Mouse (Mus musculus) right cerebral cortex, postnatal 25 days (tissue): Measurements from ENCODE around the gene Mok.

Experiments
- DNase-seq: peaks from one replicate; pipeline ENCODE4 v3.0.0; 2022

Mok gene

DNA sequence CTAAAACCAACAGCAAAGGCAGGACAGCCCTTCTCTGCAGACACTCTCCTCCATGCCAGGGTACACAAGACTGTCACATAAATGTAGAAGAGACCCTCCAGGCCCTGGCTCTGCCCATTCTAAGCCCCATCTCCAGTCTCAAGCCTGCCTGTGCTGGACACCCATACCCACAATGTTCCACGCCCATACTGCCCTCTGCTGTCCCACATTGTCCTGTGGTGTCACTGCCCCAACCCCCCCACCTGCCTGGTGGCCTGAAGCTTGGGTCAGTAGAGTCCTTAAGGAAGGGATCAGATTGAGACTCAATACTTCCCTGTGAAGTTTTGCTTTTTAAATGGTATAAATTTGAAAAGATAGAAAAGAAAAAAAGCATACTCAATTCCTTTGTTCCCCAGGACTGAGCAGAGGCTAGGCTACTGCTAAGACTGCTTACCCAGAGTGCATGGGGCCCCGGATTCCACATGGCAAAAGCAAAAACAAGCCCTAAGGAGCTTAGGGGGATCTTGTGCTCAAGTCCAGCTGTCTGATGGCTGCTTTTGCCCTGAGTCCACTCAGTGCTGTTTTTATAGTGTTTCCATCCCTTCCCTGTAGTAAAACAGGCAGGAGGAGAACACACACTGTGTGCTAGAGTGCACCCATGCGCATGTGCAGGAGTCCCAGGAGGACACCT, 34.3 kb downstream of the Mok start:
- no peak for DNase-seq

DNA sequence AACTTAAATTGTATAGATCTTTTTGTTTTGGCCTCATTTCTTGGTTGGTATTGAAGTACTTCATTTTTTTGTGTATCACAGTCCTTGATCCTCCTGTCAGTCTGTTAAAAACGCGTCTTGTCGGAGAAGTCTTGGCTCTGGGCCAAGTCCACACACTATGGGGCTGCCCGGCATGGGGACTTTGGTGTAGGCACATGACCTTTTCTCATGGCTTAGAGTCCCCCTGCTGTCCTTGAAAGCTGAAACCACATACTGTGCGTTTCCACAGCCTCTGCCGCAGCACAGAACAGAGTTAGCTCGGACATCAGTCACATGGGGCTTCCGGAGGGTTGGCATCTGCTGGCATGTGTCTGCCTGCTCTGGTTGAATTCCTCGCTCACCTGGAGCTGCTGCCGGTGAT, 36.5 kb downstream of the Mok start:
- DNase-seq = no peak

DNA sequence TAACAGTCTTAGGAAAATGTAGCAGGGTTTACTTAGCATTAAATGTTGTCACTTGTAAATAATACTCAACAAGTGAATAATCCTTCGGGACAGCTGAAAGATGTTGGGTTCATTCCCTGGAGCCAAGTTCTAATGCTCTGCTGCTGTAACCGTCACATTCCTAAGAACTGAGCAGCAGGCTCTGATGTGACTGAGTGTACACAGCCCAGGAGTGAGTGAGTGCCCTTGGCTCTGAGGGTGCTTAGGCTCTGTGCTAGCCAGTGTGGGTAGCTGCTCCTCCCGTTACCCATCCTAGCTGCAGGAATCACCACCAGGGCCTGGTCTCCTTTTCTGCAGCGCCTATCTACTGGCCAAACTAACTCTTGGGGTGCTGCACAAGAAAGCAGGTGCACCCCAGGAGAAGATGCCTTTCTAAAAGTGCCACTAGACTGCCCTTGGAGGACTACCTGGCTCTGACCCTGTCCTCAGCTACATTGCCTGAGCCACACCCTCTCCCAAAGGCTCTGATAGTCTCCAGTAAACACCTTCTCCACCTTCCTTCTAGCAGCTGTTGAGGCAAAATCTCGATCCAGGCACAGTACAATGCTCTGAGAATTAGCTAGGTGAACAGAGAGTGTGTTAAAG, 38.0 kb downstream of the Mok start:
- DNase-seq = no peak

DNA sequence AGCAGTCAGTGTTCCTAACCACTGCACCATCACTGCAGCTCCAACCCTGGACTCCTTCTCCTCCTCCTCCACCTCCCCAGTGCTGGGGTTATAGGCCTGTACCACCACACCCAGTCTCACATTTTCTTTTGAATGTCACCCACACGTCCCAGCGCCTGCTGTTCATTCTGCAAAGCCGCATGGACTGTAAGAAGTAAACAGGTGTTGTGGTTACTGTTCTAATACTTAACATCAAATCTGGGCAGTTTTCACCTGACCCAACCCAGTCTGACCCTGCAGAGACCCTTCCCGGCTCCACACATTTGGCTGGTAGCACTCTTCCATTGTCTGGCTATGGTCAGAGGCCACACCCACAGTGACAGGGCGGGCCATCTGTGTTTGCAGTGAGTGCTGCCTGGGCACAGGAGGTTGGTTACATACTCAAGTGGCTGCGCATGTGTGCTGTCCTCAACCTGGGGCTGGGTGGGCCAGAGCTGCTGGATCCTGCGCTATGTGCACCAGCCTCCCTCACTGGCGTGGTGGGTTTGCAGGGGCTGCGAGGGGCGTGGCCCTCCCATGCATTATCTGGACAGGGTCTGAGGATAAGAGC, 38.8 kb downstream of the Mok start:
- DNase-seq = no peak

DNA sequence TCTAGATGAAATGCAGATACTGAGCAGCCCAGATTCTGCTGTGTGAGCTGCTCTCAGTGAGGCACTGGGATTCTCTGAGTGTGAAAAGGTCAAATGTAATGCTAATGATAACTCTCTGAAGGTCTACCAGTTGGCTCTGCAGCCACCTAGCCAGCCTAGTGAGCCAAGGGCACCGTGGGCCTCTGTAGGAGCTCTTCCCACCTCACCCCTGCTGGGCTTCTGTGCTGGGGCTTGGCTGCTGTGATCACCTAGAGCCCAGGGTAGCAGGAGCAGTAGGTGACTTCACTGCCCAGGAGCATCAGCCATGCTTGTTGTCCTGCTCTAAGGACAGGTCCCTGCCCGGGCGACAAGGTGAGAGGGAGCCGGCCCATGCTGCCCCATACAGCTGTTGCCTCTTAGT, 41.5 kb downstream of the Mok start:
- no peak for DNase-seq

DNA sequence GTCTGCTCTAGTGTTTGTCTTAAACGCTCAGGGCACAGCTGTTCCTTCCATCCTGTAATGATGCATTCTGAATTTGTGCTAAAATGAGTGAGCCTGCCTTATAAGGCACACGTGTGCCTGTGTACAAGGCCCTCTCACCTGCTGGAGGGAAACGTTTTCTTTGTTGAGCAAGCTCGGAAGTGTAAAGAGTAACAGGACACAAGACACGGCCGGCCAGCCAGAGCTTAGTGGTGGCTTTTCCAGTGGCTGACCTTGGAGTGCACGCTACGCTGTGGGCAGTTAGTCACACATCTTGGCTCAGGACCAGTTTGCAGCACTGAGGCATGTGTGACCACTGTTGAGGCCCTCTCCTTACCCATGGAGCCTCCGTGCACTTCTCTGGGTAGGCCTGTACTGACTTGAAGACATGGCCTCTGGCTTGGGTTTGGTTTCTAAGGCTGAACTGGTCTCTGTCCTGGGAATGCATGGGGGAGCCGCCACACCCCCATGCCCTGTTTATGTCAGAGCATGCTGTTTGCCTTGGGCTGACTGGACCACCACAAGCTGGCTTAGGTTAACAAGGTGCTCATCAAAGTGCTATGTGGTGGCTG, 42.8 kb downstream of the Mok start:
- no peak for DNase-seq

DNA sequence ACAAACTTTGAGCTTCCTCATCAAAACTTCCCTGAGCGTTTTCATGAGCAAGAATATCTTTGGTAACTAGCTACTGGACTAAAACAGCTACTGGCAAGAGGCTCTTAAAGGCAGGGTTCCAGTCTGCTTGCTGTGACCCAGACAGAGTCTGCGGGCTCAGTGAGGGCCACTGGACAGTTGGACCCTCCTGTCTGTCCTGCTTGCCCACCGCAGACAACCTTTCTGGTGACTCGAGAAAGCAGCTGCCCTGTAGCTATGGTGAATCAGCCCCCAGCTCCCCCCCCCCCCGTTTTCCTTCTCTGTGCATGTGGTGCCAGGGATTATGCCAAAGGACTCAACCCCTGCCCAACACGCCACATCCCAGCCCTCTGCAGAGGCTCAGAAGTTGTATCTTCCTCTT, 43.5 kb downstream of the Mok start:
- DNase-seq = no peak

DNA sequence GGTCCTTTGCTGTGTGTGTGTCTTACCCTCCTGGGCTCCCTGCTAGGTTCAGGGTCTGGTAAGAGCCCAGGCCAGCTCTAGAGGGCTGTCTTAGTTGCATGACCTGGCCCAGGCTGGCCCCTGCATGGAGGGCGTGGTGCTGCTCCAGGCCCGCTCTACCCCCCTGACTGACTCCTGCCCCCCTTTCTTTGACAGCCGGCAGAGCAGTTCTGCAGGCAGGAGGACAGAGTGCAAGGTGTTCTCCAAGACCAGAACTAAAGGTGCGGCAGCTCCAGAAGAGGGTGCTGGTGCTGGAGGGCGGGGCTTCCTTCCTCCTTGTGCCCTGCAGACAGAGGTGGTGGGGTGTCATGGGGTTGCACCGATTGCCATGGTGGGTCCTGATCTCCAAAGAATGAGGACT, 44.0 kb downstream of the Mok start:
- no peak for DNase-seq

DNA sequence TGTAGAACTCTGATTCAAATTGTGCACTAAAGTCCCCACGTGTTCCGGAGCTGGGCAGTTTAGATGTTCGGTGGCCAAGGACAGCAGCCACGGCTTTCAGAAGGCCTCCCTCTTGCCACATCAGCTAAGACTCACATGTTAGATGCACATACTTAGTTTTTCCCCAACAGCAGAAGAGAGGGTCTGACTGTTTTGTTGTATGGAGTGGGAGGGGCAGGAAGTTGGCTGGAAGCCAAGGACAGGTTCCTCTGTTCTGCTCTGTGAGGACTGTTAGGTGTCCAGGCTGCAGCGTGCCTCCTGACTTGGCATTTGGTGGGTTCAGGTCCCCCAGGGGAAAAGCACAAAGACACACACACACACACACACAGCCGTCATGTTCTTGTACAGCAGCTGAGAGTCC, 45.7 kb downstream of the Mok start:
- no peak for DNase-seq

DNA sequence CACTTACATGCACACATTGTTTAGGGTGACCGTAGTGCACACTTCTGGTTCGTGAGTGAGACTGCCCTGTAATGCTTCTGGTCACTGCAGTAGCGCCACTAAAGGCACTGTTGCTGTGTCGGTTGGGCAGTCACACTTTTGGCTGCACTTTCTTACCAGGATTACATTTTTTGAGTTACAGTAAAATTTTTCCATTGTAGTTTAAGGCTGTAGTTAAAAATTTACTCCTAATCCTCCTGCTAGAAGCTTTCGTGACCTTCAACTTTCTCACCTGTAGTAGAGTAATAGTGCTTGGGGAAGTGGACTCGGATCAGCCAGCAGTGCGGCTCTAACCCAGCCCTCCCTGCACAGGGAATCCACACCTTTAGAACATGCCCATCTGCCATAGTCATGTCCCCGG, 49.7 kb downstream of the Mok start:
- DNase-seq = no peak

DNA sequence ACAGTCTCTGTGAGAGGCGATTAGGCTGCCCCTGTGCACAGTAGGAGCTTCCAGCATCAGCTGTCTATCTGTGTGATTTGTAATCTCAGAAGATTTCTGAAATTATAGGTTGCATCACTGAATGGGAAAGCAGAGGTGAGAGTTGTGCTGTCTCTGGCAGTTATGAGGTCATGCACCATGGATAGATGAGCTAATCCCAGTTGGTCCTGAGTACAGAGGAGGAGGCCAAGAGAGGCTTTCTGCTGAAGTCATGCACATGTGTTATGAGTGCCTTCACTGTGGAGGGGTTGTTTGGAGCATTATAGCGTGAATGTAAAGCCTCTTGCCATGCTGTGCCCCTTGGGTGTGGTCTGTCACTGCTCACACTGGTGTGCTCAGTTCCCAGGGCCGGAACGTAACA, 50.2 kb downstream of the Mok start:
- no peak for DNase-seq

DNA sequence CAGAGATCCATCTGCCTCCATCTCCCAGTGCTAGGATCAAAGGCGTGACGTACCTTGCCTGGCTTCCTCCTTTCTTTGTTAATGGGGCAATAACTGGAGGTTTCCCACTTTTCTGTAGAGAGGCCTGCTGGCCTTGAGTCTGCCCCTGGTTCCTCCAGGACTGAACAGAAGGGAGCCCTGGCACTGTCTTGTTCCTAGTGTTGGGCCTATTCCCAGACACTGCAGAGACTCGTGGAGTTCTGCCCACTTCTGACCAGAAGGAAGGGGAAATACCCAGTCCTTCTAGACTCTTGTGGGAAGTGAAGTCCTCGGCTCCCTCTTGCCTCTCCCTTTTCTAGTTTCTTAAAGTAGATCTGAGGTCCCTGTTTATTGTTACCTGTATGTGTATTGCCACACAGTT, 54.5 kb downstream of the Mok start:
- DNase-seq = no peak

DNA sequence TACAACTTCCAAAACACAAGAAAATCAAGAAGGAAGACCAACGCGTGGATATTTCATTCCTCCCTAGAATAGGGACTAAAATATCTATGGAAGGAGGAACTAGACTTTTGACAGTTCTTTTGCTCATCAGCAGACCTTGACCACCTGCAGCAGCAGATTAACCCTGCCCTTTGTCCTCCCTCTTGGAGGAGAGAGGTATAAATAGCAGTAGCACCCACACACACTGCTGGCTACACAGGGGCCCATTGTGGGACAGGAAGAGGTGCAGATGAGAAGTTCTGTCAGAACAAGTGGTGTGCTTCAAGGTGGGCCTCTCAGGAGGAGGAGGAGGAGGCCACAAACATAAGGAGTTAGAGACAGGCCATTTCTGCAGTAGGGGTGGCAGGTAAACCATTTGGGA, 56.5 kb downstream of the Mok start:
- no peak for DNase-seq

DNA sequence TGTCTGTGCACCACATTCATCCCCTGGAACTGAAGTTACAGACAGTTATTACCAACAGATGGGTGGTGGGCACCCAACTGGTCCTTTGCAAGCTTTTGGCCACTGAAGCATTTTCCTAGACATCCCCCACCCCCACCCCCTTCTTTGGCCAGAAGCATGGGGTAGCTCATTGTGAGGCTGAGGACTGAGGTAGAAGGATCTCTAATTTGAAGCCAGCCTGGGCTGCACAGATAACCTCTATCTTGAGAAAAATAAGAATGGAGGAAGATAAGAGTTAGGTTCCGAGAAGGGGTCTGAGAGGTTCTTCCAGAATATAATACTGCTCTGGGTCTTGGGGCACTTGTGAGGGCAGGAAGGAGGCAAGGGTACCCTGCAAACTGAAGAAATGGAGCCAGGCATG, 58.5 kb downstream of the Mok start:
- no peak for DNase-seq

DNA sequence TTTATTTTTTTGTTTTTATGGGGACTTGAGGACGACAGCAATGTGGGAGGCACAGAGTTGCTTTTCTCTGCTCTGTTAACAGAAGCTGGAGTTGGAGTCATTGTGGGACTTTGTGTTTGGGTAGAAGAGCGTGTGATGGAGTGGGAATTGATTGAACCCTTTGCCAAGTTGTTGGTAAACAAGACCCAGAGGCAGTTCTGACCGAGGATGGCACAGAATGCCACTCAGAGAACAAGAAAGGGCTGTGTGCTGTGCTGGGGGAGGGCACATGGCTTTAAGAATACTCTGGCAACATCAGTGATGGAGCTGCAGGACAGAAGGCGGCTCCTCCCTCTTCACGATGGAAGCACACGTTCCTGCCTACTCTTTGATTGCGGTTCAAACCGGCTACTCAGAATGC, 59.6 kb downstream of the Mok start:
- no peak for DNase-seq

DNA sequence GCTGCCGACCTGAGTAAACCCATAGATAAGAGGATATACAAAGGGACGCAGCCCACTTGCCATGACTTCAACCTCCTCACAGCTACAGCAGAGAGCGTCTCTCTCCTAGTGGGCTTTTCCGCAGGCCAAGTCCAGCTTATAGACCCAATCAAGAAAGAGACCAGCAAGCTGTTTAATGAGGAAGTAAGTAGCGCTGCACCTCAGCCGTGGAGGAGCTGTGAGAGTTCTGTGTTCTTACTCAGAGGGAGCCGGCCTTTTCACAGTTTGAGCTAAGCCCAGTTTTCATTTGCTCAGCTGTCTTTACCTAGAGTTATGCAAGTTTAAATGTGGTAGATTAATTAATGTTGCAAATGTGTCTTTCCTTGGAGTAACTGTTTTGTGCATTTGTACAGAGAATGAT, 61.4 kb downstream of the Mok start:
- DNase-seq = no peak

DNA sequence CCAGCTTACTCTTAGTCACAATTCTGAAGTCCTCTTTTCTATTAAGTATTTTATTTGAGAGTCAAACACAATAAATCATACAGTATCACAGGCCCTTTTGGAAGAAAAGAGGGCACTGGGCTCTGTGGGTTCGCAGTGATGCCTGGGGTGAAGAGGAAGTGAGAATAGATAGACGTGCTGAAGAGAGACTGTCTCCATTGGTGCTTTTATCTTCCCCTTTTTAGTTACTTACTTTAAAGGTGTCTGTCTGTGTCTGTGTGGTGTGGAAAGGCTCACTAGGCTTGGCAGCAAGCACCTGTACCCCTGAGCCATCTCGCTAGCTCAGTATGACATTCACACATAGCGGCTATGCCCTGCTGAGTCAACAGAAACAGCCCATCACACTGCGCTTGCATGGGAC, 62.9 kb downstream of the Mok start:
- DNase-seq = no peak

DNA sequence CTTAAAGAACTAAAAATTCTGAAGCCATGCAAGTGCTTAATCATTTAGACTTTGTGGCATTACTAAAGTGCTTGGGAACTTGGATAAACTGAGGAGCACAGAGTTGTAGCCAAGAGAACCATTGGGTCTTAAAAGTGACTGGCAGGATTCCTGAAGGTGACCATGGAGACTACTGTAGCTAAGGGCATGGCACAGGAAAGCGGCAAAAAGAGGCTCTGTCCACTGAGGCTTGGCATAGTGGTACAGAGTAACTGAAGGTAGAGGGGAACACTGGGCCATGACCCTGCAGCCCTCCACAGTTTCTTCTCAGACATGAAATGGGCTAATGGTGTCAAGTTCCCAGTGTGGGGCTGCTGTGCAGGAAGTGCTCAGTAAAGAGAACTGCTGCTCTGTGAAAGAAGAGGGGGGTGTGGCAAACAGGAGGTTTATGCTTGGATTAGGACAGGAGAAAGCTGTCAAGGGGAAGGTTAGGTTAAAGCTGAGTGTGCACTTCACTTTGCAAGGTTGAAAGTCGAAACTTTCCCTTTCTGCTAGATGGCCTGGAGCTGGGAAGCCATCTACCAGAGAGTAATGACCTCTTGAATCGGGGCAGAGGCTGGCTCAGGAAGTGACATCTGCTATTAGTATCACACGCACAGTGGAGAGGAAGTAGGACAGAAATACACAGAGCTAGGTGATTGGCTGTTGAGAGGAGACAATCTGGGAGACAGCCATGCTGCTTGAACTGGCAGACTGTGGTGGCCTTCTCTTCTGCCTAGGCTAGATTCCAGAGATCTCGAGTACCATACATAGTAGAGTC, 64.9 kb downstream of the Mok start:
- no peak for DNase-seq

DNA sequence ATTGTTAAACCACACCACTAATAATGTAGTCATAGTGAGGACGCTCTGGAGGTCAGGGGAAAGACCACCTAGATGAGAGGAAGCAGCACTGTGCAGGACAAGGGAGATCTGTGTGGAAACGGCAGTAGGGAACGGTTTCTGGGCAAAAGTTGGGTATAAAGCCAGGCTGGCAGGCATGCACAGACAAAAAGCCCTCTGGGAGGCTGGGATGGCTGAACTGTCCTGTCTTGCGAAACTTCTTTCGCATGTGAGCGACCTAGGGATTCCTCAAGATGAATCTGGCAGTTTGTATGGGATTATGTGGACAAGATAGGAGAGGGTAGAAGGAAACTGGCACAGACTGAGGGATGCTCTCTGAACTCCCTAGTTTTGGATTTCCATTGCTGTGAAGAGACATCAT, 68.8 kb downstream of the Mok start:
- no peak for DNase-seq

DNA sequence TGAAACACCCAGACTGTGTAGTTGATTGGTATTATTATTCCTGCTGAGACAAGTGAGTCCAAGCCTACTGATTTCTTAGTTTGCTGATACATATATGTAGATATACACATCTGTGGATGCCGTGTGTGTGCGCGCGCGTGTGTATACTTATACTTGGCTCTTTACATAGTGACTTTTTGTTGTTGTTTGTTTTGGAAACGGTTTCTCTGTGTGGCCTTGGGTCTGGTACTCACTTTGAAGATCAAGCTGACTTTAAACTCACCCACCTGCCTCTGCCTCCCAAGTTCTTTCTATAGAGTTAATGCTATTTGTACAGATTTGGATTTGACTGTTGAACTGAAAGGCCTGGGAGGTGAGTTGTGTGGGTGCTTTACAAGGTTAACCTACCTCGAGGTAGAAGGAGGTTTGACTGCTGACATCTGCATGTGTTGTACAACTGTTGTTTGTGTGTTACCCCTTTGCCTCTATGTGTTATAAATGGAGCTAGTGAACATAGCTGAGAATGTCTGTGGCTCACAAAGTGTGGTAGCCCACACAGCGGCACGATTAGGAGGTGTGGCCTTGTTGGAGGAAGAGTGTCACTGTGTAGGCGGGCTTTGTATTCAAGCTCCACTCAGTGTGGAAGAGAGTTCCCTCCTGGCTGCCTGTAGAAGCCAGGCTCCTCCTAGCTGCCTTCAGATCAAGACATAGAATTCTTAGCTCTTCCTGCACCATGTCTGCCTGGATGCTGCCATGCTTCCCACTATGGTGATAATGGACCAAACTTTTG, 70.1 kb downstream of the Mok start:
- no peak for DNase-seq

DNA sequence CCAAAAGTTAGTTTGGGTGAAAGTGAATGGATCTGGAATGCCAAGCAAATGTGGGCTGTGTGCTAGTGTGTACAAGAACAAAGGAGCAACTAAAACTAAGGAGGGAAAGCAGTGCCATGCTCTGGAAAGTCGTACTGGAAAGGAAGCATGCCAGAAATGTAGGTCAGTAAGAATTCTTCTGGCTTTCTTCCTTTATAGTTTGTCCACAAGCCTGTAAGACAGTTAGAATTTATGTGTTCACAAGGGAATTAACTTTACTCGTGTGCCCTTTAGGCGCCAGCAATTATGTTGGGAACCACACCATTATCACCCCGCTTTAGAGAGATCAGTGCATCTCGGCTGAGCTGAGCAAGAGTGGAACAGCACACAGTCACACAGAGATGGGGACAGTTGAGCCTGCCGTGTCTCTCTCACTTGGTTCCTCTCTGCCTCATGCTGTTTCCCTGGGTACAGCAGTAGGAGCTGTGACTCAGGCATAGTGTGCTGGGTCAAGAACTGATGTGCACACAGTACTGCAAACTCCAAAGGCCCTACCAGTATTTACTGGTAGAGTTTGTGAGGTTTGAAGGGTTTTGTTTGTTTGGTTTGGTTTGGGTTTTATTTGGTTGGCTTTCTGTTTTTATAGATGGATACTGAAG, 71.0 kb downstream of the Mok start:
- DNase-seq = no peak

DNA sequence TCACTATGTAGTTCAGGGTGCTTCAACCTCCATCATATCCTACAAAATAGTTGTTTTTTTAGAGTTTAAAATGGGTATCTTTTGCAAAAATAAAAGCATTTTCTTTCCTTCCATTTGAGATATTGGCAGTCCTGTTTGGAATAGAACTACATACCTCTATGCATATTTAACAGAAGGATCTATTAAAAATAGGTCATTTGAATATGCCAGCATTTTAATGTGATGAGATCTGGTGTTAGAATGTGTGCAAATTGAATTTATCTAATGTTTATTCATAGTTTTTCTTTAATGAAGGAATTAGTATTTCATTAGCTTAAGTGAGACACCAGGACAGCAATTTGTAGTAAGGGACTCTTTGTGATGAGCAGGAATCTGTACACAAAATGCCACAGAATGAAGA, 72.2 kb downstream of the Mok start:
- no peak for DNase-seq
